Mouse (Mus musculus) myocyte (in vitro differentiated cells): Measurements from ENCODE around the gene Cdc5l.

ENCODE experiments used
- E2F4 ChIP-seq: IDR thresholded peaks from one replicate; pipeline ENCODE4 v1.6.1; 2011; ENCODE audit warnings: mild to moderate bottlenecking, control low read depth, moderate library complexity; ENCODE audit not compliant: insufficient read depth
- MAX ChIP-seq: IDR thresholded peaks from one replicate; pipeline ENCODE4 v1.6.1; 2011; ENCODE audit warnings: low read depth, mild to moderate bottlenecking, control low read depth
- MYOG ChIP-seq, 3 experiments: IDR thresholded peaks; one replicate each; pipeline ENCODE4 v1.6.1; 2011; ENCODE audit warnings: control low read depth in 2 of 3, low read depth in 2 of 3, mild to moderate bottlenecking in 2 of 3; ENCODE audit not compliant: insufficient read length in 2 of 3, control insufficient read depth in 1 of 3, insufficient read depth in 1 of 3
- POLR2A ChIP-seq: IDR thresholded peaks from one replicate; pipeline ENCODE4 v1.6.1; 2011; ENCODE audit warnings: low read depth, mild to moderate bottlenecking, control low read depth, moderate library complexity; ENCODE audit not compliant: insufficient read length
- POLR2AphosphoS2 ChIP-seq: IDR thresholded peaks from one replicate; pipeline ENCODE4 v1.6.1; 2011; ENCODE audit warnings: low read depth, control low read depth; ENCODE audit not compliant: insufficient read length
- SRF ChIP-seq: IDR thresholded peaks from one replicate; pipeline ENCODE4 v1.6.1; 2011; ENCODE audit warnings: low read depth; ENCODE audit not compliant: control insufficient read depth, insufficient read length
- TCF12 ChIP-seq: IDR thresholded peaks from one replicate; pipeline ENCODE4 v1.6.1; 2011; ENCODE audit warnings: mild to moderate bottlenecking, control low read depth; ENCODE audit not compliant: poor library complexity, insufficient read depth, severe bottlenecking
- USF1 ChIP-seq: IDR thresholded peaks from one replicate; pipeline ENCODE4 v1.6.1; 2011; ENCODE audit warnings: low read depth, mild to moderate bottlenecking, control low read depth, moderate library complexity

DNA sequence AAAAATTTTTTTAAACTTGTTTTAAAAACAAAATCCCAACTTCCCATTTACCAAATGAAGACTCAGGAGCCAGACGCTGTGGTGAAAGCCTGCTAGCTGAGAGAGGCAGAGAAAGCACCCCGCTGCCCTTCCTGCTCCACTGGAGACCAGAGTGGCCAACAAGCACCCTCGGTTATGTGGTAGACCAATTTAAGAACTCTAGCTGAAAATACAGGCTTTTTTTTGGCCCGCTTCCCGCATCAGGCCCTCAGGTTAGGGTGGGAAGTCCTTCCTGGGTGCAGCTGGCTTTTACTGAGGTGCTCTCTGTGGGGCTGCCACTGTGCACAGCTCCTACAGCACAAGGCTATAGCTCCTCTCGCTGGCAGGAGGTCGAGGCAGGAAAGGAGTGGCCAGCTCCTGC lies 46.6 kb downstream of the Cdc5l start:
- no peak for TF ChIP-seq TCF12
- no peak for TF ChIP-seq USF1
- no peak for TF ChIP-seq MYOG (IDR thresholded peaks at IDR 0.05; ENCODE audit: control insufficient read depth in 1 of 3, insufficient read depth in 1 of 3, insufficient read length in 2 of 3, low read depth in 2 of 3)
- TF ChIP-seq MAX = no peak
- TF ChIP-seq POLR2A = no peak
- no peak for TF ChIP-seq POLR2AphosphoS2
- no peak for TF ChIP-seq SRF
- TF ChIP-seq E2F4 = no peak
